Mouse (Mus musculus) thymus, postnatal 4 days (tissue): ENCODE measurements around the gene Omt2b.
"Not testable (repeated sequence)": the region's sequence is repeated elsewhere in the genome, so short reads cannot be mapped to it uniquely, and the experiment has no call there.

Source experiments
- DNase-seq: peaks from one replicate; pipeline ENCODE4 v3.0.0; 2021

Omt2b gene

GRCm38 (mm10) chr9:78354665-78355578 lies 27.5 kb downstream of the Omt2b start:
- DNase-seq, result no peak

GRCm38 (mm10) chr9:78355611-78356010 lies 28.2 kb downstream of the Omt2b start, which contains the start of gene Gsta2:
Gene Gsta2 (minus strand): TSS chr9:78355788.
- no peak for DNase-seq

GRCm38 (mm10) chr9:78358053-78358452 lies 30.7 kb downstream of the Omt2b start:
- peak; percentile 83 for DNase-seq

GRCm38 (mm10) chr9:78359750-78360483 lies 32.5 kb downstream of the Omt2b start:
- no peak for DNase-seq

GRCm38 (mm10) chr9:78360484-78360872 lies 33.1 kb downstream of the Omt2b start:
- DNase-seq, result no peak

GRCm38 (mm10) chr9:78363374-78363773 lies 36.0 kb downstream of the Omt2b start:
- DNase-seq, result no peak

GRCm38 (mm10) chr9:78364701-78365100 lies 37.3 kb downstream of the Omt2b start:
- no peak for DNase-seq

GRCm38 (mm10) chr9:78365850-78366544 lies 38.6 kb downstream of the Omt2b start:
- no peak for DNase-seq

GRCm38 (mm10) chr9:78367959-78368358 lies 40.6 kb downstream of the Omt2b start, which contains the start of gene Dppa5a:
Gene Dppa5a (minus strand): TSS chr9:78368177.
- not testable (repeated sequence) for DNase-seq

- DNase-seq, result no peak
Observed at GRCm38 (mm10) chr9:78368671-78369293, 41.4 kb downstream of the Omt2b start.

- DNase-seq, result no peak
Observed at GRCm38 (mm10) chr9:78369349-78369748, 42.0 kb downstream of the Omt2b start.

GRCm38 (mm10) chr9:78369786-78370185 lies 42.4 kb downstream of the Omt2b start:
- DNase-seq, result no peak

GRCm38 (mm10) chr9:78371441-78371840 lies 44.1 kb downstream of the Omt2b start:
- DNase-seq, result no peak

- no peak for DNase-seq
Observed at GRCm38 (mm10) chr9:78372827-78373504, 45.6 kb downstream of the Omt2b start.

- no peak for DNase-seq
Observed at GRCm38 (mm10) chr9:78374397-78374796, 47.0 kb downstream of the Omt2b start.

- no peak for DNase-seq
Observed at GRCm38 (mm10) chr9:78374885-78375389, 47.5 kb downstream of the Omt2b start.

- DNase-seq, result no peak
Observed at GRCm38 (mm10) chr9:78375486-78375885, 48.1 kb downstream of the Omt2b start.

GRCm38 (mm10) chr9:78377546-78377945 lies 50.2 kb downstream of the Omt2b start:
- DNase-seq, result no peak

GRCm38 (mm10) chr9:78378113-78378785 lies 50.9 kb downstream of the Omt2b start, which contains the start of gene Ooep:
Gene Ooep (minus strand): TSS chr9:78378725.
- peak; percentile 14 for DNase-seq
